Mouse (Mus musculus) olfactory bulb, adult 2 months (tissue): ENCODE data around the gene Togaram2.

Source experiments
- CTCF ChIP-seq: fragments of 200-500 bp; IDR thresholded peaks from 2 replicates; pipeline ENCODE4 v1.5.1; 2012; ENCODE audit warnings: low read depth, mild to moderate bottlenecking, low read length, moderate library complexity; ENCODE audit not compliant: insufficient read depth
- POLR2A ChIP-seq: fragments of 200-500 bp; IDR thresholded peaks from 2 replicates; pipeline ENCODE4 v1.6.1; 2012; ENCODE audit warnings: mild to moderate bottlenecking, low read depth, low read length, moderate library complexity; ENCODE audit not compliant: insufficient read depth

GRCm38 (mm10) chr17:71715034-71715433 is 42.0 kb downstream of the Togaram2 start:
- TF ChIP-seq POLR2A (no peak), CTCF (no peak)
